Mouse (Mus musculus) macrophage (primary cell): ENCODE results near the gene Oas1g. TPM values are rescaled to one million over a fixed set of nuclear protein-coding genes. Genes with fewer than 3 reads are reported as not detected.
"Not testable (repeated sequence)": the region's sequence is repeated elsewhere in the genome, so short reads cannot be mapped to it uniquely, and the experiment has no call there.

ENCODE experiments used
- H3K27ac ChIP-seq: fragments of 350-480 bp; formaldehyde crosslinking; 2 replicates; pipeline ENCODE4 v1.9.0; 2021
- H3K36me3 ChIP-seq: fragments of 350-480 bp; formaldehyde crosslinking; 2 replicates; pipeline ENCODE4 v1.9.0; 2021; ENCODE audit errors: inconsistent target
- H3K4me3 ChIP-seq: fragments of 350-480 bp; formaldehyde crosslinking; 2 replicates; pipeline ENCODE4 v1.9.0; 2021; ENCODE audit errors: inconsistent target
- H3K79me2 ChIP-seq: fragments of 350-480 bp; formaldehyde crosslinking; 2 replicates; pipeline ENCODE4 v1.9.0; 2021; ENCODE audit errors: inconsistent target
- WGBS: methylation state at CpG from one replicate; pipeline ENCODE4 v1.1.7; 2026; ENCODE audit warnings: inconsistent platforms; ENCODE audit not compliant: missing documents; 5-methylcytosine and 5-hydroxymethylcytosine counted together
- polyA plus RNA-seq: library from polyadenylated mRNA; stranded (reverse); fragments of 250-400 nt; gene quantifications from 3 replicates; pipeline ENCODE4 v1.2.4, GENCODE M21; 2018; ENCODE audit warnings: inconsistent platforms
- total RNA-seq, 78 experiments: library from RNA; depleted of rRNA; stranded (reverse); fragments of 250-400 nt; gene quantifications; 1 replicate in 9 of 78; 2 replicates in 24 of 78; 3 replicates in 43 of 78; 4 replicates in 2 of 78; pipeline ENCODE4 v1.2.4; 2018; ENCODE audit warnings: inconsistent platforms in 56 of 78

The Oas1g gene
- 100 to 1,000 TPM in 20 of 26 experiments, 10 to 100 TPM in 6; 78.0 to 646 (median 382) TPM for total RNA-seq (2018; cell fraction: chromatin; rRNA removed)
- total RNA-seq (2018; cell fraction: cytosol; rRNA removed): 100 to 1,000 TPM in 13 of 26 experiments, 10 to 100 TPM in 13; 25.2 to 191 (median 81.1) TPM
- total RNA-seq (2018; cell fraction: nucleus; rRNA removed): 100 to 1,000 TPM; 126 to 730 (median 369) TPM
- polyA plus RNA-seq: 28.9 to 92.9 TPM (median 65.8 TPM) in 3 replicates

GRCm38 (mm10) chr5:120887413-120887812, at the start of gene Oas1g:
TSS of gene Oas1g (minus strand) at chr5:120887613.
- peaks cover 11% of the 10 kb centered on the region for H3K36me3 ChIP-seq
- H3K79me2 ChIP-seq: peaks cover 54% of the 10 kb centered on the region
- peak within 1 kb of the TSS; percentile 35 for H3K27ac ChIP-seq
- peak within 1 kb of the TSS; percentile 60 for H3K4me3 ChIP-seq
- WGBS: no CpG with 5 or more reads among the region's 9 CpGs

- H3K79me2 ChIP-seq: no peaks in the 10 kb centered on the region
- H3K27ac ChIP-seq: no peak overlapping the region
- H3K4me3 ChIP-seq: no peak overlapping the region
- WGBS: 44% methylated on average over 4 of the region's 5 CpGs
- no peaks in the 10 kb centered on the region for H3K36me3 ChIP-seq
These were observed 46.6 kb upstream of the Oas1g start for GRCm38 (mm10) chr5:120933966-120934365.

GRCm38 (mm10) chr5:120927036-120927435, 39.6 kb upstream of the Oas1g start:
- H3K4me3 ChIP-seq: no peak overlapping the region
- no peak overlapping the region for H3K27ac ChIP-seq
- 8% methylated on average over 1 of the region's 1 CpGs for WGBS

GRCm38 (mm10) chr5:120926311-120926710, 38.9 kb upstream of the Oas1g start:
- 76% methylated on average over 2 of the region's 2 CpGs for WGBS
- not testable (repeated sequence) for H3K79me2 ChIP-seq, H3K4me3 ChIP-seq, H3K36me3 ChIP-seq, H3K27ac ChIP-seq

More at GRCm38 (mm10) chr5:120927036-120927435, 39.6 kb upstream of the Oas1g start:
- no peaks in the 10 kb centered on the region for H3K79me2 ChIP-seq
- H3K36me3 ChIP-seq: no peaks in the 10 kb centered on the region

GRCm38 (mm10) chr5:120924520-120924919, 37.1 kb upstream of the Oas1g start:
- H3K27ac ChIP-seq, H3K36me3 ChIP-seq, H3K79me2 ChIP-seq, H3K4me3 ChIP-seq: not testable (repeated sequence)
- 88% methylated on average over 3 of the region's 4 CpGs for WGBS

- Histone ChIP-seq H3K79me2 (no peaks in the 10 kb centered on the region), H3K4me3 (no peak overlapping the region), H3K36me3 (no peaks in the 10 kb centered on the region), H3K27ac (no peak overlapping the region)
- WGBS: 70% methylated on average over 4 of the region's 4 CpGs
These were observed 36.6 kb upstream of the Oas1g start for GRCm38 (mm10) chr5:120923969-120924368.

GRCm38 (mm10) chr5:120920296-120920695, 32.9 kb upstream of the Oas1g start:
- H3K4me3 ChIP-seq: no peak overlapping the region
- no peak overlapping the region for H3K27ac ChIP-seq
- no peaks in the 10 kb centered on the region for H3K79me2 ChIP-seq
- 83% methylated on average over 3 of the region's 3 CpGs for WGBS
- H3K36me3 ChIP-seq: no peaks in the 10 kb centered on the region

- WGBS: 61% methylated on average over 2 of the region's 2 CpGs
- not testable (repeated sequence) for H3K36me3 ChIP-seq, H3K4me3 ChIP-seq, H3K27ac ChIP-seq, H3K79me2 ChIP-seq
These were observed 31.9 kb upstream of the Oas1g start for GRCm38 (mm10) chr5:120919156-120919935.

GRCm38 (mm10) chr5:120914204-120914603, 26.8 kb upstream of the Oas1g start, which contains the start of gene Oas1d:
TSS of gene Oas1d (plus strand) at chr5:120914536.
- not testable (repeated sequence) for H3K79me2 ChIP-seq, H3K36me3 ChIP-seq, H3K4me3 ChIP-seq, H3K27ac ChIP-seq
- WGBS: 44% methylated on average over 8 of the region's 8 CpGs

- no peak overlapping the region for H3K27ac ChIP-seq
- peaks cover 40% of the 10 kb centered on the region for H3K79me2 ChIP-seq
- 82% methylated on average over 7 of the region's 7 CpGs for WGBS
- peaks cover 7% of the 10 kb centered on the region; the same call in 1 of the 2 replicates for H3K36me3 ChIP-seq
- H3K4me3 ChIP-seq: no peak overlapping the region
These were observed 20.9 kb upstream of the Oas1g start for GRCm38 (mm10) chr5:120908196-120908920.

GRCm38 (mm10) chr5:120906791-120907733, 19.6 kb upstream of the Oas1g start, which contains the start of gene Oas1a:
TSS of gene Oas1a (minus strand) at chr5:120907521.
- peak within 1 kb of the TSS; percentile 73 for H3K4me3 ChIP-seq
- WGBS: 34% methylated on average over 7 of the region's 12 CpGs
- peaks cover 20% of the 10 kb centered on the region for H3K36me3 ChIP-seq
- peaks cover 53% of the 10 kb centered on the region for H3K79me2 ChIP-seq
- peak within 1 kb of the TSS; percentile 74 for H3K27ac ChIP-seq

- 96% methylated on average over 5 of the region's 5 CpGs for WGBS
- H3K79me2 ChIP-seq: peaks cover 74% of the 10 kb centered on the region
- H3K36me3 ChIP-seq: peaks cover 66% of the 10 kb centered on the region
- H3K4me3 ChIP-seq: no peak overlapping the region
- no peak overlapping the region for H3K27ac ChIP-seq
These were observed 14.6 kb upstream of the Oas1g start for GRCm38 (mm10) chr5:120902056-120902455.

- H3K79me2 ChIP-seq: peaks cover 60% of the 10 kb centered on the region
- H3K36me3 ChIP-seq: peaks cover 67% of the 10 kb centered on the region
- no peak overlapping the region for H3K4me3 ChIP-seq
- WGBS: 100% methylated on average over 1 of the region's 1 CpGs
- H3K27ac ChIP-seq: no peak overlapping the region
These were observed 13.3 kb upstream of the Oas1g start for GRCm38 (mm10) chr5:120900666-120901065.

- peaks cover 69% of the 10 kb centered on the region for H3K36me3 ChIP-seq
- no peak overlapping the region for H3K27ac ChIP-seq
- peaks cover 41% of the 10 kb centered on the region for H3K79me2 ChIP-seq
- H3K4me3 ChIP-seq: no peak overlapping the region
These were observed 11.3 kb upstream of the Oas1g start for GRCm38 (mm10) chr5:120898726-120899125.
